Mouse (Mus musculus): ENCODE results near the gene Gabrb3. TPM values are rescaled to one million over a fixed set of nuclear protein-coding genes. Genes with fewer than 3 reads are reported as not detected.

Gabrb3 gene
- polyA plus RNA-seq, 1 experiment from 2014 or later: 7.0 TPM

DNA sequence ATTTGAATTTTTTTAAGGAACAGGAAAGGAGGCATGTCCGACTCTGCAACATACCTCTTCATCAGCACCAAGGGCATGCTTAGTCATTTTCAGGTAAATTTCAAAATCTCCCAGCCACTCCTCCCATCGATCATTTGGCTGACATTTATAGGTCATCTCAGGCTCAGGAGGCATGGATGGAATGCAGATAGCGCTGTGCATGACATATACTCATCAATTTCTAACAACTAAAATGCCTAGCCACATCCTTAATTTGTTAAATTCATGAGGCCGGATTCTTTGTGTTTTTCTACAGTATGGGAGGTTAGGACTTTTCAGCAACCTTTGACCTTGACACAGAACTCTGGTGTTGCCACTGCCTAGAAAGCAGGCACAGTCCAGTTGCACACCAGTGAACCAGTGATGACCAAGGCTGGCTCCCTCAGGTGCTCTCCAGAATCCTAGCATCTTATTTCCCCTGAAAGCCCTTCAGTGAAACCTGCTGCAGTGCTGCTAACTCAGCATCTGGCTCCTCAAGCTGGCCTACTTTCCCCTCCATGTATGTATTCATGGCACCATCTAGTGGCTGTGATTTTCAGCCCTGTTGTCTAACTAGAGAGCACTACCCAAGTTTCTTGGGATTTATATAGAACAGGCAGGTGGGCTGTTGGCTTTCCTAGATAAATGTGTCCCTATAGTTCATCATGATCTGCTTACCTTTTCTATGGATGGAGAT is 54.5 kb downstream of the Gabrb3 start:
- DNase-seq (ENCODE audit: low spot score): peak; percentile 18
- Histone ChIP-seq H3K27ac (no peak overlapping the region), H3K27me3 (ENCODE audit: insufficient read depth, poor library complexity, severe bottlenecking) (no peaks in the 10 kb centered on the region), H3K9me3 (no peaks in the 10 kb centered on the region), H3K4me3 (no peak overlapping the region), H3K36me3 (no peaks in the 10 kb centered on the region), H3K4me1 (replicated peaks) (no peaks in the 10 kb centered on the region)
- 85% methylated on average over 4 of the region's 4 CpGs for WGBS

DNA sequence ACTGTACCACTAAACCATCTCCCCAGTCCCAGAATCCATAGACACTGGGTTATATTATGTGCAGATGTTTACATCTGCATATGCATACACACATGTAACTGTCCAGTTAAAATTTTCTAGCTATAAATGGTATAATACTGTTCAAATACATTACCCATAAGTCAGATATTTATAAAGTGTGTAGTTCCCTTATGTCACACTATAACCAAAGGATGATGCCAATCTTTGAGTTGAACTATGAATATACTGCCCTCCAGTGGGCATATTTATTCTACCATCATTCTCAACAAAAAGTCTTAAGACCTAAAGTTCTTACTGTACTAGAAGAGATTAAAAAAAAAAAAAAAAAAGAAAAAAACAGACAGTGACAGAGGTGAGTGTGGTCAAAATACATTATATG is 63.4 kb downstream of the Gabrb3 start:
- Histone ChIP-seq H3K9me3 (no peaks in the 10 kb centered on the region), H3K27me3 (ENCODE audit: insufficient read depth, poor library complexity, severe bottlenecking) (no peaks in the 10 kb centered on the region), H3K27ac (no peak overlapping the region), H3K4me3 (no peak overlapping the region), H3K4me1 (replicated peaks) (no peaks in the 10 kb centered on the region), H3K36me3 (no peaks in the 10 kb centered on the region)
- no peak for DNase-seq (ENCODE audit: low spot score)

DNA sequence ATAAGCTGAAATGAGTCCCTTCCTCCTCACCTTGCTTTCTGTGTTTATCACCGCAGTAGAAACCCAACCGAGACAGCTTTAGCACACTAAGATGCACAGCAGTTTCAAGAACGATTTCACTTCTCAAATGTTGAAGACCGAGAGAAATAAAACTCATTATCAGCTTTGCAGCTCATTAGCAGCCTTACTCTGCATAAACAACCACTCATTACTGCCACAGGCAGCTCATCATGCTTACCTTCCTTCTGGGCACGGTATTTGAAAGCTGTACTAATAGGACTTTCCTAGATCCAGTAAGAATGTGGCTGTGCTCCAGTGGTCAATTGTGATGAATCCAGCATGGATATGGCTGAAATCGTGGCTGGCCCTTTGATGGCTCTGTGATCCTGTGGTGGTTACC is 67.4 kb downstream of the Gabrb3 start:
- no peaks in the 10 kb centered on the region for H3K27me3 ChIP-seq (ENCODE audit: insufficient read depth, poor library complexity, severe bottlenecking)
- 87% methylated on average over 6 of the region's 6 CpGs for WGBS

DNA sequence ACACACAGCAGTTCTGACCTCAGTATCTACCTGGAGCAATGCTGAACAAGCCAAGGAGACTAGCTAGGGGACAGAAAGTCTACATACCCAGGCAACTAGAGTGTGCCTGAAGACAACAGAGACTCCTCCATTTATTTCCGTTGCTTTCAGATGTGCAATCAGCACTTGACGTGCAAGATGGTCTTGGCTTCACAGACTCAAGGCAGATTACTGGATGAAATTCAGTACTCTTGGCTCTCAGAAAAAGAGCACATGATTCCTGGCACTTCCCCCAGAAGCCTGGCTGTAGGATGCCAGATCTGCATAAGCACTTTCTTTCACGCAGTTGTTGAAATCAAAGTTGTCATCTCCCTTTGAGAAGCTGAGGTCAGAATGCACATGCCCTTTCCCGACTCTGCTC is 72.3 kb downstream of the Gabrb3 start:
- no peaks in the 10 kb centered on the region for H3K36me3 ChIP-seq
- H3K9me3 ChIP-seq: no peaks in the 10 kb centered on the region
- H3K27me3 ChIP-seq (ENCODE audit: insufficient read depth, poor library complexity, severe bottlenecking): no peaks in the 10 kb centered on the region
- H3K27ac ChIP-seq: no peak overlapping the region
- DNase-seq (ENCODE audit: low spot score): no peak
- 74% methylated on average over 4 of the region's 4 CpGs for WGBS
- no peak overlapping the region for H3K4me3 ChIP-seq
- no peaks in the 10 kb centered on the region for H3K4me1 ChIP-seq (replicated peaks)

More for the DNA sequence above, 67.4 kb downstream of the Gabrb3 start:
- DNase-seq (ENCODE audit: low spot score): no peak
- H3K27ac ChIP-seq: no peak overlapping the region
- no peaks in the 10 kb centered on the region for H3K4me1 ChIP-seq (replicated peaks)
- no peaks in the 10 kb centered on the region for H3K36me3 ChIP-seq
- no peak overlapping the region for H3K4me3 ChIP-seq
- H3K9me3 ChIP-seq: no peaks in the 10 kb centered on the region

DNA sequence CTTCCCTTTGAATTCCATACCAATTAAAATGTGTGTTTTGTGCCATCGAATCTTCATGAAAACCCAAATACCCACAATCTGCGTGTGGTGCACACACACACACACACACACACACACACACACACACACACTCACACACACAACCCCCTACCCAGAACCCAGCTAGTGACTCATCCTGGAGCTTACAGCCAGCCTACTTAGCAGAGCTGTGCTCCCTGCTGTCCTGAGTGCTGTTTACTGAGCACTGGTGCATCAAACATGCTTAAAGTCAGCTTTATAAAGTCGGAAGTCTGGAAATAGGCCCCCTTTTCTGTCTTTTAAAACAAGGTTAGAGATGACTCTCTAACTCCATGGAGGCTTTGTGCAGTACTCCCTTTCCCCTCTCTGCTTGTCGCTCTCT is 83.3 kb downstream of the Gabrb3 start:
- peaks cover 15% of the 10 kb centered on the region for H3K27me3 ChIP-seq (ENCODE audit: insufficient read depth, poor library complexity, severe bottlenecking)
- no peaks in the 10 kb centered on the region for H3K4me1 ChIP-seq (replicated peaks)
- H3K27ac ChIP-seq: no peak overlapping the region
- H3K36me3 ChIP-seq: no peaks in the 10 kb centered on the region
- no peak overlapping the region for H3K4me3 ChIP-seq
- WGBS: 77% methylated on average over 4 of the region's 4 CpGs
- no peaks in the 10 kb centered on the region for H3K9me3 ChIP-seq
- no peak for DNase-seq (ENCODE audit: low spot score)

DNA sequence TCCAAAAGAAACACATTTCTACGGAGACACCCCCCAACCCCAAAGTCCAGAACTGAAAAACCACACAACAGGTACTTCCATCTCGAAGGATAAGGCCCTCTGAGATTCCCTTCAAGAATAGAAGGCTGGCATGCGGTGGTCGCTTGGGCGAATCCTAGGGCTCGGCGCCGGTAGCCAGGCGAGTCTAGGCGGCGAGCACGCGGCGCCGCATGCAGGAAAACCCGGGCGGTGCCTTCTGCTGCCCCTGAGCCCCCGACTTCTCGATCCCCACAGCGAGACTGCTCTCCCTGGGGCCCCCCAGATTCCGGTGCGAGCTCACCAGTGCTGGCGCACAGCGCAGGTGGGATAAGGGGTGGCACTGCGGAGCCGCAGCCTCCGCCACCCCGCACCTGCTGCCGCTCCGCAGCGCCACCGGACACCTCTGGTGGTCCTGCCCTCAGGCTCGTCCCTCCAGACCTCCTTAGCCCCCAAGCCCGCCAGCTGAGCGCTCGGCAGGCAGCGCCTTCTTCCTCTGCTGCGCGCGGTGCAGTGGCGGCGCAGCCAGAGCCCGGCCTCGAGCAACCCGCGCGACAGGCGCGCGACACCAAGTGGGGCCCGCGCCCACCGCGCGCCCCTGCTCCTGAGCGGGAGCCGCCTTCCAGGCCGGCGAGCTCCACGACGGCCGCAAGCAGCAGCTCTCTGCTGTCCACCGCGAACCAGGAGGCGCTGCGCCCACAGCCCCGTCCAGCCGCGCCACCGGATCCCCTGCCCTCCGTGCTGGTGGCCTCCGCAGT is 89.6 kb downstream of the Gabrb3 start:
- no peak overlapping the region for H3K27ac ChIP-seq
- H3K4me1 ChIP-seq (replicated peaks): peaks cover 16% of the 10 kb centered on the region
- no peaks in the 10 kb centered on the region for H3K9me3 ChIP-seq
- H3K27me3 ChIP-seq (ENCODE audit: insufficient read depth, poor library complexity, severe bottlenecking): peaks cover 53% of the 10 kb centered on the region
- 2% methylated on average over 72 of the region's 72 CpGs for WGBS
- no peaks in the 10 kb centered on the region for H3K36me3 ChIP-seq
- H3K4me3 ChIP-seq: peak overlapping the region; percentile 58
- DNase-seq (ENCODE audit: low spot score): peak; percentile 36

DNA sequence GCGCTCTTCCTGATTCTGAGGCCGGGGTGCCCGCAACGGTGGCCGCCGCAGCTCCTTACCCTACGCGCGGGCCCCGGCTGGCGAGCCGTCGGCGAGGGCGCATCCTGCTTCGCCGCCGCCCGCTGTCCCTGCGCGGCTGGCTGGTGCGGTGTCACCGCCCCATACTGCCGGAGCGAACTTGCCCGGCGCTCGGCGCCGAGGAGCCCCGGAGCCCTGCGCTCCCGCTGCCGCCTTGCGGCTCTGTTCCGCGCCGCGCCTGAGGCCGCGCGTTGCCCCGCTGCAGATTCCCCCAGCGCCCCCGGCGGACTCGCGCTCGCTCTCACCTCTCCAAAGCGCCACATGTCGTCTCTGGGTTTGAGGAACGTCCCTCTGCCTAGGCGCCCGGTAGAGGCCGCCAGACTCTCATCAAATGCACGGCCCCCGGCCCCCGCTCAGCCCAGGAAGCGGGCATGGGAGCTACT is 90.2 kb downstream of the Gabrb3 start, which contains the start of gene Gabra5:
Gene Gabra5, minus strand, starts transcription at position 379 of the 461 bp plus-strand sequence.
- peaks cover 53% of the 10 kb centered on the region for H3K27me3 ChIP-seq (ENCODE audit: insufficient read depth, poor library complexity, severe bottlenecking)
- peak; percentile 71 for DNase-seq (ENCODE audit: low spot score)
- peaks cover 16% of the 10 kb centered on the region for H3K4me1 ChIP-seq (replicated peaks)
- under 1% methylated on average over 59 of the region's 59 CpGs for WGBS
- H3K9me3 ChIP-seq: no peaks in the 10 kb centered on the region
- H3K4me3 ChIP-seq: peak within 1 kb of the TSS; percentile 58
- H3K36me3 ChIP-seq: no peaks in the 10 kb centered on the region
- no peak within 1 kb of the TSS for H3K27ac ChIP-seq

DNA sequence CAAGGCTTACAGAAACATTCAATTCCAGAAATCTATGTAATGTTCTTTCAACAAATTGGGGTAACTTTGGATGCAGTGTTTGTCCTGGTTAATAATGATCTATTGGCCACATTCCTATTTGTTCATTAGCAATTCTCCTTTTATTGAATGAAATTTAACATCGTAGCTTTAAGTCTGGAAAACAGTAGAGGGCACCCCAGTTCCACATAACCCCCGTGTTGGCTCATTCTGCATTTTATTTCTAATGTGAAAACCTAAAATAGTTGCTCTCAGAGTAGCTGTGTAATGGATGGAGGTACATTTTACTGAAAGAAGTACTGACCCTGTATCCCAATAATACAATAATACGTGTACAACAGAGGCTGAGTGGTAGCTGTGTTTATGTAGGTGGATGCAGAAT is 93.5 kb downstream of the Gabrb3 start:
- Histone ChIP-seq H3K27me3 (ENCODE audit: insufficient read depth, poor library complexity, severe bottlenecking) (peaks cover 37% of the 10 kb centered on the region), H3K9me3 (no peaks in the 10 kb centered on the region), H3K27ac (no peak overlapping the region), H3K36me3 (no peaks in the 10 kb centered on the region), H3K4me1 (replicated peaks) (peaks cover 16% of the 10 kb centered on the region), H3K4me3 (no peak overlapping the region)
- 40% methylated on average over 3 of the region's 3 CpGs for WGBS
- DNase-seq (ENCODE audit: low spot score): no peak

DNA sequence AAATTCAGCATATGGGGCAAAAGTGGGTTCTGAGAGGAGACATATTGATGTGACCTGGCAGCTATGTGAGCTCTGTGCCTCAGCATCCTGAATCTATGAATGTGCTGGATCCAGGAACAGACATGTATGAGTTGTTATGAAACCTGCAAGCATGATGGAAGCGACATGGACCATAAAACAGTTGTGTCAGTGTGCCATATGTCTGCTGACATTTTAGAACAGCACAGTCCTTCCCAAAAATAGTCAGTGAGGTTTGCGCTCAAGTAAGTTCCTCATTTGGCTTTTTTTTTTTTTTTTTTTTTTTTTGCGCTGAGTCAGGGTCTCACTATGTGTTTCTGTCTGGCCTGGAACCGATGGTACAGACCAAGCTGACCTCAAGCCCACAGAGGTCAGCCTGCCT is 110.0 kb downstream of the Gabrb3 start:
- H3K27ac ChIP-seq: no peak overlapping the region
- no peaks in the 10 kb centered on the region for H3K9me3 ChIP-seq
- DNase-seq (ENCODE audit: low spot score): no peak
- 93% methylated on average over 4 of the region's 4 CpGs for WGBS
- no peaks in the 10 kb centered on the region for H3K27me3 ChIP-seq (ENCODE audit: insufficient read depth, poor library complexity, severe bottlenecking)
- no peaks in the 10 kb centered on the region for H3K4me1 ChIP-seq (replicated peaks)
- no peaks in the 10 kb centered on the region for H3K36me3 ChIP-seq
- H3K4me3 ChIP-seq: no peak overlapping the region

DNA sequence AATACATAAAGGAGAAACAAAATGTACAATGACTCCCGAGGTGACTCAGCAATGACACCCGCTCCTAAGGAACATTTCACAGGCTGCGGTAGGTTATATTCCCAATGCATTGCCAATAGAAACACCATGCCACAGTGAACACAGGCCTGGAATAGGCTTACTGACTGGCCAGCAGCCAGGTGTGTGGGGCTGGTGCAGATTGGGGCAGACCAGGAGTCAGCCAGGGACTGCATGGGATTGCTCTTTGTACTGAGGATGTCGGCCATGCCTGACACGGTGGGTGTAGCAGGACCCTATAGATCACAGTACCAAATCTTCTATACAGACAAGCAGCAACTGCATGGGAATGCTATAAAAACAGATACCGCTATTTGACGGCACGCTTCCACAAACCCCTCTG is 110.5 kb downstream of the Gabrb3 start:
- DNase-seq (ENCODE audit: low spot score): no peak
- Histone ChIP-seq H3K4me1 (replicated peaks) (no peaks in the 10 kb centered on the region), H3K36me3 (no peaks in the 10 kb centered on the region), H3K27me3 (ENCODE audit: insufficient read depth, poor library complexity, severe bottlenecking) (no peaks in the 10 kb centered on the region), H3K4me3 (no peak overlapping the region), H3K27ac (no peak overlapping the region), H3K9me3 (no peaks in the 10 kb centered on the region)
- WGBS: 94% methylated on average over 8 of the region's 8 CpGs

DNA sequence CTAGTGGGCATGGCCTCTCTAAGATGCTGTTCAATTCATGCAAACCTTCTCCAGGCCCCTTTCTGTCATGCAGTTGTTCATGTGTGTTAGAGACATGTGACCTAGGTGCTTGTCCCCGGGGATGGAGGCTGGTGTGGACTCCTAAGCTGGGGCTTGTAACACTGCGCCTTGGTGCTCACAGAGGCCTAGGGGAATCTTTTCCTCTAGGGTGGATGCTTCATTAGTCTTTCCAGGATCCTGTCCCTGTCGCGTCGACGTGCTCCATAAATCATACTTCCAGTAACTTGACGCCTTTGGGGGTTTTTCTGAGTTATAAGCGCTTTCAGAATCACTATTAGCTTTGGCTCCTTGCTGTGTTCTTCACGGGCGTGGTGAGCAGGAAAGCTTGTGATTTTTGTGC is 113.2 kb downstream of the Gabrb3 start:
- Histone ChIP-seq H3K9me3 (no peaks in the 10 kb centered on the region), H3K4me1 (replicated peaks) (no peaks in the 10 kb centered on the region), H3K4me3 (no peak overlapping the region), H3K27me3 (ENCODE audit: insufficient read depth, poor library complexity, severe bottlenecking) (no peaks in the 10 kb centered on the region), H3K36me3 (no peaks in the 10 kb centered on the region), H3K27ac (no peak overlapping the region)
- WGBS: 89% methylated on average over 10 of the region's 10 CpGs
- no peak for DNase-seq (ENCODE audit: low spot score)

DNA sequence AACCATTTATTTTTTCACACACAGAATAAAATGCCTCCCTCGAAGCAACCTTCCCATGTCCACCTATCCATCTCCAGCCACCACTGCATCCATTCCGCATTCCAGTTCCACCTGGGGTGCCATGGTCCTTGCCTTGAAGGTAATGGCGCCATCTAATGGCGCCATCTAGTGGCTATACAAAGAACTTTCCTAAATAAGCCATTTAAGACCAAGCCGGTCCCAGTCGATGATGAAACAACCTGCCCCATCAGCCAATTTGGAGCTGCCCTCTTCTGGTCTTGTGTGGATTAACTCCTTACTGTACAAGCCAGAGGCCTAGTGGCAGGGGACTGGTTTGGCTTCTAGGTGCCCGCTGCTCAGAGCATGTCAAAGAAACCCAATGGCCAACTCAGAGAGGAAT is 119.1 kb downstream of the Gabrb3 start:
- WGBS: 20% methylated on average over 7 of the region's 7 CpGs
- Histone ChIP-seq H3K4me1 (replicated peaks) (no peaks in the 10 kb centered on the region), H3K27me3 (ENCODE audit: insufficient read depth, poor library complexity, severe bottlenecking) (no peaks in the 10 kb centered on the region), H3K4me3 (no peak overlapping the region), H3K27ac (no peak overlapping the region), H3K36me3 (no peaks in the 10 kb centered on the region), H3K9me3 (no peaks in the 10 kb centered on the region)
- DNase-seq (ENCODE audit: low spot score): peak; percentile 20

DNA sequence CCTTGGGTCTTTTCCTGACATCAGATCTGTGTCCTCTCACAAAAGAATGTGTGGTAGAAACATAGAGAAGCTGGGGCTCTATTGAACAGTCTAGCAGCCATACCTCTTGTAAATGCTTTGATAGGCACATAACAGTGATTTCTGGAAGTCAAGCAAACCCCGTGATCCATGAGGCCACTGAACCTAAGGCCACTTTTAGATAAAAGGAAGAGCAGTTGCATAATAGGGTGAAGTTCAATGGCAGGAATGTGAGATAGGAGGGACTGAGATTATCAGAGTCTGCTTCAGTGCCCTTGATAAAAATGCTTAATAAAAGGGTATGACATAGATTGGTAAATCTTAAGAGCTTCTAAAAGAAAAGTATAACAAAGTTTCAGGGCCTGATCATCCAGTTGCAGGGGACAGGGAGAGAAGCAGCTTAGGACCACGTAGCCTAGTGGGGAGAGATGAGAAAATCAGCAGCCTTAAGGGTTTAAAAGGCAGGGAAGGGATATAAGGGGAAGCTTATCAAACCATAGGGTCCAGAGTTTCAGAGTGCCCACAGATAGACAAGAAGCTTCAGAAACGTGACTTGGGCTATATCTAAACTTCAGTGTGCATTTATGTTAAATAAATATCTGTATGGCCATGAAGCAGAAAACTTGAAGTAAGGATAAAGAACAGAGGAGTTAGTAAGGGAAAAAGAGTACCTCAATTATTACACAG is 141.4 kb downstream of the Gabrb3 start:
- no peaks in the 10 kb centered on the region for H3K27me3 ChIP-seq (ENCODE audit: insufficient read depth, poor library complexity, severe bottlenecking)
- no peak for DNase-seq (ENCODE audit: low spot score)
- no peak overlapping the region for H3K27ac ChIP-seq
- no peaks in the 10 kb centered on the region for H3K9me3 ChIP-seq
- H3K36me3 ChIP-seq: no peaks in the 10 kb centered on the region
- whole genome bisulfite sequencing: 77% methylated on average over 3 of the region's 3 CpGs
- no peak overlapping the region for H3K4me3 ChIP-seq
- H3K4me1 ChIP-seq (replicated peaks): no peaks in the 10 kb centered on the region

Data from hindbrain, embryonic 10.5 days (tissue).